Comparison of ENCODE assay signal across 34 mouse cellular contexts in genomic region chr3:68525361-68525878, GRCm38 (mm10).
DNase-seq lines count a peak whose midpoint lies in the region; ATAC-seq and TF ChIP-seq lines count a peak whose summit lies in the region.
"Had no signal": no experiment of that assay in that cellular context is flagged by ENCODE, and none has a peak within 500 bp of the region (broad histone marks: within the 10 kb centered on the region; RNA-seq: fewer than 3 reads in every experiment).

No protein-coding gene starts in this region.

- H3K4me3 ChIP-seq in heart, embryonic 10.5 days, result no peak overlapping the region
- no peak overlapping the region for H3K4me3 ChIP-seq in heart, embryonic 16.5 days (ENCODE audit: low read length)
- H3K4me3 ChIP-seq in heart, embryonic 11.5 days (ENCODE audit: low read depth, low read length), result no peak overlapping the region
- H3K4me3 ChIP-seq in gastrocnemius, adult 2 months, result no peak overlapping the region
- H3K4me3 ChIP-seq: embryonic facial prominence, embryonic 10.5 days; embryonic facial prominence, embryonic 15.5 days; forebrain, embryonic 13.5 days; hindbrain, embryonic 10.5 days; hindbrain, embryonic 15.5 days; liver, embryonic 12.5 days; megakaryocyte, embryonic 14.5 days; midbrain, embryonic 12.5 days; myocyte; neural tube, embryonic 12.5 days had no signal

- H3K4me2 ChIP-seq in heart, embryonic 16.5 days (ENCODE audit: low read depth, low read length), result no peak overlapping the region
- no peak overlapping the region for H3K4me2 ChIP-seq in heart, embryonic 11.5 days
- H3K4me2 ChIP-seq: embryonic facial prominence, embryonic 15.5 days; forebrain, embryonic 13.5 days; hindbrain, embryonic 15.5 days; liver, embryonic 12.5 days; midbrain, embryonic 12.5 days; neural tube, embryonic 12.5 days had no signal

- 81% methylated on average over 10 of the region's 10 CpGs for WGBS in heart, embryonic 10.5 days
- WGBS in heart, embryonic 16.5 days, result 70% methylated on average over 10 of the region's 10 CpGs
- WGBS in heart, embryonic 11.5 days (ENCODE audit: insufficient replicate concordance), result 81% methylated on average over 10 of the region's 10 CpGs

- H3K9ac ChIP-seq in heart, embryonic 16.5 days (ENCODE audit: low read length), result no peak overlapping the region
- H3K9ac ChIP-seq in heart, embryonic 11.5 days (ENCODE audit: low read depth, low read length), result no peak overlapping the region
- H3K9ac ChIP-seq: embryonic facial prominence, embryonic 15.5 days; forebrain, embryonic 13.5 days; hindbrain, embryonic 15.5 days; liver, embryonic 12.5 days; liver, postnatal 0 days; midbrain, embryonic 12.5 days; neural tube, embryonic 12.5 days had no signal

- peaks cover 28% of the 10 kb centered on the region for H3K4me1 ChIP-seq in heart, embryonic 10.5 days
- peaks cover 11% of the 10 kb centered on the region for H3K4me1 ChIP-seq in heart, embryonic 16.5 days (ENCODE audit: control insufficient read depth, insufficient read depth, low read length)
- H3K4me1 ChIP-seq in heart, embryonic 11.5 days (ENCODE audit: control insufficient read depth, insufficient read depth, low read length), result peaks cover 15% of the 10 kb centered on the region
- H3K4me1 ChIP-seq: embryonic facial prominence, embryonic 15.5 days; forebrain, embryonic 13.5 days; hindbrain, embryonic 10.5 days; liver, embryonic 12.5 days had no signal

- H3K9me3 ChIP-seq in heart, embryonic 10.5 days, result no peaks in the 10 kb centered on the region
- no peaks in the 10 kb centered on the region for H3K9me3 ChIP-seq in heart, embryonic 16.5 days (replicated peaks; ENCODE audit: control insufficient read depth, low read length)
- no peaks in the 10 kb centered on the region for H3K9me3 ChIP-seq in heart, embryonic 11.5 days (replicated peaks; ENCODE audit: control insufficient read depth, low read length)
- H3K9me3 ChIP-seq: embryonic facial prominence, embryonic 10.5 days; embryonic facial prominence, embryonic 15.5 days; forebrain, embryonic 13.5 days; hindbrain, embryonic 10.5 days; hindbrain, embryonic 15.5 days; liver, embryonic 12.5 days; megakaryocyte, embryonic 14.5 days; midbrain, embryonic 12.5 days; neural tube, embryonic 12.5 days had no signal

- H3K36me3 ChIP-seq in heart, embryonic 10.5 days, result no peaks in the 10 kb centered on the region
- H3K36me3 ChIP-seq in heart, embryonic 16.5 days (ENCODE audit: control insufficient read depth, insufficient read depth), result no peaks in the 10 kb centered on the region
- no peaks in the 10 kb centered on the region for H3K36me3 ChIP-seq in heart, embryonic 11.5 days (ENCODE audit: control insufficient read depth, insufficient read depth, low read length)
- H3K36me3 ChIP-seq: embryonic facial prominence, embryonic 10.5 days; embryonic facial prominence, embryonic 15.5 days; hindbrain, embryonic 10.5 days; hindbrain, embryonic 15.5 days; liver, embryonic 12.5 days; midbrain, embryonic 12.5 days; neural tube, embryonic 12.5 days had no signal

- ATAC-seq in heart, embryonic 16.5 days (replicated peaks; ENCODE audit: extremely low read depth, insufficient read depth, low FRiP score), result no peak; the same call in 1 of the 2 replicates
- no peak for ATAC-seq in heart, embryonic 11.5 days (replicated peaks; ENCODE audit: insufficient number of reproducible peaks, low FRiP score, low TSS enrichment)
- ATAC-seq: activated CD4-positive, CD25-positive, alpha-beta regulatory T cell, adult 4 months; CD4-positive, CD25-positive, alpha-beta regulatory T cell, adult 4 months; forebrain, embryonic 13.5 days; inflammation-experienced regulatory T-cells, adult 6 months; liver, embryonic 12.5 days; liver, postnatal 0 days; lung, postnatal 0 days had no signal

- TF ChIP-seq CTCF in gastrocnemius, adult 2 months (IDR thresholded peaks at IDR 0.05), result no peak

- intact Hi-C loops in heart, postnatal 14 days (cut with DNase I), result no loop called here
- intact Hi-C loops in gastrocnemius, adult 2 months (cut with DNase I), result no loop called here

- peak; percentile 53 for DNase-seq in heart, embryonic 10.5 days (ENCODE audit: low spot score)
- DNase-seq in heart, postnatal 14 days, result no peak
- DNase-seq in ES-CJ7 (ENCODE audit: low read depth, low spot score) (peak; percentile 33), ZHBTc4 (ENCODE audit: low read depth, low spot score) (peak; percentile 62)
- DNase-seq in gastrocnemius, adult 2 months, result no peak
- DNase-seq: adrenal gland, adult 2 months; adrenal gland, postnatal 36 days; cerebellum, adult 2 months; cerebellum, postnatal 14 days; kidney, adult 11 months; kidney, postnatal 14 days; left cerebral cortex, postnatal 4 days; liver, postnatal 0 days; lung, postnatal 4 days; right cerebral cortex, postnatal 4 days; thymus, adult 18-20 months; thymus, postnatal 25 days had no signal

- 0 out of 2 replicates have a peak overlapping the region, but pooled peaks have one; percentile 29 for H3K27ac ChIP-seq in heart, embryonic 10.5 days
- H3K27ac ChIP-seq in heart, embryonic 16.5 days (ENCODE audit: low read length), result peak overlapping the region; percentile 15
- no peak overlapping the region for H3K27ac ChIP-seq in heart, embryonic 11.5 days (ENCODE audit: low read depth, low read length)
- H3K27ac ChIP-seq in gastrocnemius, adult 2 months, result no peak overlapping the region
- H3K27ac ChIP-seq: embryonic facial prominence, embryonic 10.5 days; embryonic facial prominence, embryonic 15.5 days; forebrain, embryonic 13.5 days; hindbrain, embryonic 10.5 days; hindbrain, embryonic 15.5 days; liver, embryonic 12.5 days; midbrain, embryonic 12.5 days; neural tube, embryonic 12.5 days; stomach, postnatal 0 days had no signal

- H3K27me3 ChIP-seq in heart, embryonic 10.5 days (ENCODE audit: insufficient read depth, poor library complexity, severe bottlenecking), result no peaks in the 10 kb centered on the region
- H3K27me3 ChIP-seq in heart, embryonic 16.5 days (ENCODE audit: control insufficient read depth, insufficient read depth, low read length), result no peaks in the 10 kb centered on the region
- H3K27me3 ChIP-seq in heart, embryonic 11.5 days (ENCODE audit: control insufficient read depth, insufficient read depth, low read length), result no peaks in the 10 kb centered on the region
- H3K27me3 ChIP-seq: embryonic facial prominence, embryonic 15.5 days; forebrain, embryonic 13.5 days; hindbrain, embryonic 15.5 days; liver, embryonic 12.5 days; midbrain, embryonic 12.5 days; neural tube, embryonic 12.5 days had no signal

Comparison
In these comparisons a context has a peak if more than half of its experiments do, and no peak if none do; other contexts are left out.
1. DNase-seq: peak in heart, embryonic 10.5 days (single experiment), ES-CJ7 (single experiment) and ZHBTc4 (single experiment); none in heart, postnatal 14 days (0 of 2) and gastrocnemius, adult 2 months (single experiment).
2. H3K27ac ChIP-seq: peak in heart, embryonic 10.5 days (single experiment) and heart, embryonic 16.5 days (single experiment); none in heart, embryonic 11.5 days (single experiment) and gastrocnemius, adult 2 months (single experiment).